Comparison of ENCODE assay signal across 18 mouse cellular contexts in genomic region chr19:23214326-23214725, GRCm38 (mm10). TPM values are rescaled to one million over a fixed set of nuclear protein-coding genes. Genes with fewer than 3 reads are reported as not detected.
DNase-seq lines count a peak whose midpoint lies in the region; ATAC-seq and TF ChIP-seq lines count a peak whose summit lies in the region.
"Had no signal": no experiment of that assay in that cellular context is flagged by ENCODE, and none has a peak within 500 bp of the region (broad histone marks: within the 10 kb centered on the region; RNA-seq: fewer than 3 reads in every experiment).

No protein-coding gene starts in this region.

- H3K4me3 ChIP-seq in forebrain, embryonic 16.5 days (replicated peaks; ENCODE audit: low read length): no peak overlapping the region
- H3K4me3 ChIP-seq in forebrain, embryonic 11.5 days (ENCODE audit: low read depth, low read length): no peak overlapping the region
- H3K4me3 ChIP-seq in midbrain, postnatal 0 days (ENCODE audit: low read depth, low read length): no peak overlapping the region
- no peak overlapping the region for H3K4me3 ChIP-seq in midbrain, embryonic 15.5 days
- H3K4me3 ChIP-seq: gastrocnemius, adult 2 months; hindbrain, embryonic 12.5 days; neural tube, embryonic 15.5 days had no signal

- no peaks in the 10 kb centered on the region for H3K9me3 ChIP-seq in forebrain, embryonic 16.5 days (ENCODE audit: control insufficient read depth, low read length)
- no peaks in the 10 kb centered on the region for H3K9me3 ChIP-seq in forebrain, embryonic 11.5 days (ENCODE audit: control insufficient read depth, low read length)
- no peaks in the 10 kb centered on the region for H3K9me3 ChIP-seq in midbrain, postnatal 0 days (ENCODE audit: low read length)
- H3K9me3 ChIP-seq in midbrain, embryonic 15.5 days: no peaks in the 10 kb centered on the region
- H3K9me3 ChIP-seq: hindbrain, embryonic 12.5 days; neural tube, embryonic 15.5 days had no signal

- peaks cover 7% of the 10 kb centered on the region for H3K36me3 ChIP-seq in forebrain, embryonic 16.5 days (ENCODE audit: control insufficient read depth, insufficient read depth)
- peaks cover 4% of the 10 kb centered on the region; the same call in 1 of the 2 replicates for H3K36me3 ChIP-seq in forebrain, embryonic 11.5 days (ENCODE audit: control insufficient read depth, insufficient read depth, low read length)
- H3K36me3 ChIP-seq in midbrain, postnatal 0 days (ENCODE audit: insufficient read depth, low read length): peaks cover 14% of the 10 kb centered on the region; the same call in 1 of the 2 replicates
- peaks cover 10% of the 10 kb centered on the region; the same call in 1 of the 2 replicates for H3K36me3 ChIP-seq in midbrain, embryonic 15.5 days (replicated peaks)

- WGBS in forebrain, embryonic 16.5 days: 54% methylated on average over 8 of the region's 8 CpGs
- WGBS in forebrain, embryonic 11.5 days: 87% methylated on average over 8 of the region's 8 CpGs
- WGBS in midbrain, postnatal 0 days: 58% methylated on average over 8 of the region's 8 CpGs
- WGBS in midbrain, embryonic 15.5 days: 59% methylated on average over 8 of the region's 8 CpGs

- no peak for TF ChIP-seq CTCF in midbrain, postnatal 0 days (IDR thresholded peaks at IDR 0.05)

- H3K4me2 ChIP-seq in forebrain, embryonic 16.5 days (ENCODE audit: low read length): no peak overlapping the region
- H3K4me2 ChIP-seq in forebrain, embryonic 11.5 days (ENCODE audit: low read depth, low read length, severe bottlenecking): no peak overlapping the region
- no peak overlapping the region for H3K4me2 ChIP-seq in midbrain, postnatal 0 days (ENCODE audit: low read depth, low read length, poor library complexity, severe bottlenecking)
- H3K4me2 ChIP-seq in midbrain, embryonic 15.5 days: no peak overlapping the region
- H3K4me2 ChIP-seq: heart, embryonic 11.5 days; hindbrain, embryonic 12.5 days; liver, embryonic 11.5 days; neural tube, embryonic 15.5 days had no signal

- H3K27me3 ChIP-seq in forebrain, embryonic 16.5 days (replicated peaks; ENCODE audit: control insufficient read depth, insufficient read depth, low read length): no peaks in the 10 kb centered on the region
- H3K27me3 ChIP-seq in forebrain, embryonic 11.5 days (ENCODE audit: control insufficient read depth, insufficient read depth, low read length): no peaks in the 10 kb centered on the region
- H3K27me3 ChIP-seq in midbrain, postnatal 0 days (ENCODE audit: insufficient read depth, low read length): no peaks in the 10 kb centered on the region
- no peaks in the 10 kb centered on the region for H3K27me3 ChIP-seq in midbrain, embryonic 15.5 days (replicated peaks)
- H3K27me3 ChIP-seq: hindbrain, embryonic 12.5 days; neural tube, embryonic 15.5 days had no signal

- no peak overlapping the region for H3K27ac ChIP-seq in forebrain, embryonic 16.5 days (ENCODE audit: low read length)
- no peak overlapping the region for H3K27ac ChIP-seq in forebrain, embryonic 11.5 days (ENCODE audit: low read depth, low read length)
- H3K27ac ChIP-seq in midbrain, postnatal 0 days (ENCODE audit: low read depth, low read length): no peak overlapping the region
- no peak overlapping the region for H3K27ac ChIP-seq in midbrain, embryonic 15.5 days
- H3K27ac ChIP-seq: gastrocnemius, adult 2 months; hindbrain, embryonic 12.5 days; kidney, postnatal 0 days; neural tube, embryonic 15.5 days had no signal

- no peaks in the 10 kb centered on the region for H3K4me1 ChIP-seq in forebrain, embryonic 16.5 days (replicated peaks; ENCODE audit: control insufficient read depth, insufficient read depth, low read length)
- no peaks in the 10 kb centered on the region for H3K4me1 ChIP-seq in forebrain, embryonic 11.5 days (replicated peaks; ENCODE audit: control insufficient read depth, insufficient read depth, low read length)
- no peaks in the 10 kb centered on the region for H3K4me1 ChIP-seq in midbrain, postnatal 0 days (ENCODE audit: insufficient read depth, low read length)
- no peaks in the 10 kb centered on the region for H3K4me1 ChIP-seq in midbrain, embryonic 15.5 days
- H3K4me1 ChIP-seq: hindbrain, embryonic 12.5 days; neural tube, embryonic 15.5 days had no signal

- H3K9ac ChIP-seq in forebrain, embryonic 16.5 days (replicated peaks; ENCODE audit: low read depth, low read length): no peak overlapping the region
- H3K9ac ChIP-seq in forebrain, embryonic 11.5 days (ENCODE audit: low read length): no peak overlapping the region
- H3K9ac ChIP-seq in midbrain, postnatal 0 days (replicated peaks; ENCODE audit: low read length, poor library complexity, severe bottlenecking): no peak overlapping the region
- no peak overlapping the region for H3K9ac ChIP-seq in midbrain, embryonic 15.5 days
- H3K9ac ChIP-seq: hindbrain, embryonic 12.5 days; neural tube, embryonic 15.5 days had no signal

- peak; percentile 75 for ATAC-seq in forebrain, embryonic 16.5 days
- no peak for ATAC-seq in forebrain, embryonic 11.5 days (replicated peaks; ENCODE audit: low FRiP score)
- no peak for ATAC-seq in midbrain, postnatal 0 days (ENCODE audit: low FRiP score)
- no peak for ATAC-seq in midbrain, embryonic 15.5 days (replicated peaks)
- no peak for ATAC-seq in granulocyte monocyte progenitor cell, adult 5-6 weeks (replicated peaks; ENCODE audit: poor library complexity, severe bottlenecking)

- no peak for DNase-seq in forebrain, embryonic 11.5 days (ENCODE audit: low spot score)
- DNase-seq in midbrain, postnatal 0 days (ENCODE audit: low spot score): peak; percentile 24
- peak; percentile 44 to 75 for DNase-seq in left cerebral cortex, adult 18-20 months (ENCODE audit: low spot score in 2 of 2)
- peak; percentile 69 to 90 for DNase-seq in right cerebral cortex, postnatal 36 days (ENCODE audit: low spot score in 2 of 2)
- no peak for DNase-seq in adrenal gland, postnatal 4 days (ENCODE audit: low spot score in 2 of 2)
- DNase-seq: cerebellum, postnatal 14 days; gastrocnemius, adult 2 months; lung, postnatal 14 days; spleen, adult 18-20 months; thymus, adult 2 months had no signal

RNA-seq across cellular contexts. Expression of gene Smc5, which starts 59.4 kb away (rescaled TPM):
- 30.7 and 30.8 TPM in 2 replicates for polyA plus RNA-seq in forebrain, embryonic 16.5 days (2015; fragmentation: Nextera tagmentation; extraction: Ambion mirVana)
- 53.8 and 60.1 TPM in 2 replicates for polyA plus RNA-seq in forebrain, embryonic 11.5 days (2014; fragmentation: Nextera tagmentation; extraction: Ambion mirVana)
- total RNA-seq in midbrain, postnatal 0 days (2014; rRNA removed): 19.2 and 40.1 TPM in 2 replicates
- 16.3 and 20.3 TPM in 2 replicates for polyA plus RNA-seq in midbrain, postnatal 0 days (2015; fragmentation: Nextera tagmentation; extraction: Ambion mirVana)
- polyA plus RNA-seq in midbrain, embryonic 15.5 days (2015; fragmentation: Nextera tagmentation; extraction: Ambion mirVana): 25.8 and 28.4 TPM in 2 replicates
- total RNA-seq in left cerebral cortex, adult 18-20 months (2021): 10 to 100 TPM; 28.4 to 35.6 TPM
- 10 to 100 TPM; 53.6 to 64.5 TPM for total RNA-seq in adrenal gland, postnatal 4 days (2021)
- total RNA-seq in granulocyte monocyte progenitor cell, adult 5-6 weeks (2014; fragmentation: Nextera tagmentation): 35.4 and 70.5 TPM in 2 replicates
- 43.9 and 61.3 TPM in 2 replicates for total RNA-seq in granulocyte monocyte progenitor cell, adult 5-6 weeks (2017)

Comparison
In these comparisons a context has a peak if more than half of its experiments do, and no peak if none do; other contexts are left out.
1. DNase-seq: peak in midbrain, postnatal 0 days (single experiment), left cerebral cortex, adult 18-20 months (2 of 2) and right cerebral cortex, postnatal 36 days (2 of 2); none in forebrain, embryonic 11.5 days (single experiment) and adrenal gland, postnatal 4 days (0 of 2).